Mouse (Mus musculus): ENCODE data around the gene Rundc3a. TPM values are rescaled to one million over a fixed set of nuclear protein-coding genes. Genes with fewer than 3 reads are reported as not detected.
"Not testable (repeated sequence)": the region's sequence is repeated elsewhere in the genome, so short reads cannot be mapped to it uniquely, and the experiment has no call there.

The Rundc3a gene
- polyA plus RNA-seq, 3 experiments from 2014 or later = 1.8 to 3.2 (median 2.0) TPM

- not testable (repeated sequence) for ATAC-seq
These were observed 17.1 kb downstream of the Rundc3a start for GRCm38 (mm10) chr11:102410345-102410744.

- ATAC-seq = no peak
These were observed 17.9 kb downstream of the Rundc3a start for GRCm38 (mm10) chr11:102411061-102411460.

- no peak for ATAC-seq
These were observed 18.5 kb downstream of the Rundc3a start for GRCm38 (mm10) chr11:102411704-102412103.

- no peak for ATAC-seq
These were observed 19.9 kb downstream of the Rundc3a start for GRCm38 (mm10) chr11:102413059-102413458.

- no peak for ATAC-seq
These were observed 22.0 kb downstream of the Rundc3a start for GRCm38 (mm10) chr11:102415034-102415802.

GRCm38 (mm10) chr11:102417160-102417559, 24.0 kb downstream of the Rundc3a start:
- ATAC-seq = no peak

- no peak for ATAC-seq
These were observed 25.7 kb downstream of the Rundc3a start for GRCm38 (mm10) chr11:102418887-102419286.

- no peak for ATAC-seq
These were observed 28.4 kb downstream of the Rundc3a start for GRCm38 (mm10) chr11:102421559-102421958.

GRCm38 (mm10) chr11:102424666-102425065, 31.5 kb downstream of the Rundc3a start:
- no peak for ATAC-seq

- ATAC-seq = no peak
These were observed 32.5 kb downstream of the Rundc3a start for GRCm38 (mm10) chr11:102425555-102426316.

GRCm38 (mm10) chr11:102428981-102429540, 35.9 kb downstream of the Rundc3a start:
- ATAC-seq = no peak

GRCm38 (mm10) chr11:102429551-102429950, 36.3 kb downstream of the Rundc3a start:
- ATAC-seq = no peak

GRCm38 (mm10) chr11:102430121-102431017, 37.2 kb downstream of the Rundc3a start, which contains the start of gene Grn:
Gene Grn (plus strand): TSS chr11:102430315.
- ATAC-seq = peak; percentile 70

GRCm38 (mm10) chr11:102431018-102431645, 37.9 kb downstream of the Rundc3a start:
- ATAC-seq = peak; percentile 68

GRCm38 (mm10) chr11:102431728-102432114, 38.5 kb downstream of the Rundc3a start:
- ATAC-seq = no peak

GRCm38 (mm10) chr11:102432115-102432843, 39.1 kb downstream of the Rundc3a start:
- ATAC-seq = no peak

- no peak for ATAC-seq
These were observed 39.7 kb downstream of the Rundc3a start for GRCm38 (mm10) chr11:102432896-102433295.

- ATAC-seq = no peak
These were observed 40.7 kb downstream of the Rundc3a start for GRCm38 (mm10) chr11:102433866-102434265.

- peak; percentile 39 for ATAC-seq
These were observed 41.2 kb downstream of the Rundc3a start for GRCm38 (mm10) chr11:102434406-102434805.

- ATAC-seq = no peak
These were observed 41.9 kb downstream of the Rundc3a start for GRCm38 (mm10) chr11:102434816-102435705.

All from inflammation-experienced regulatory T-cells, adult 6 months (primary cell).